Mouse (Mus musculus) skeletal muscle tissue, adult 2 months (tissue): Measurements from ENCODE around the gene Cep41.
A peak's percentile ranks its signal among the peaks of the same experiment; 100 is the strongest.

Experiments used
- DNase-seq: peaks from one replicate; pipeline ENCODE4 v3.0.0-alpha.2; 2012; ENCODE audit warnings: low read depth, low spot score

Cep41 gene

GRCm38 (mm10) chr6:30693350-30693991, at the start of gene Cep41:
Gene Cep41 (minus strand): TSS chr6:30693749.
- peak; percentile 94 for DNase-seq

GRCm38 (mm10) chr6:30739177-30739747, 45.7 kb upstream of the Cep41 start:
- DNase-seq = no peak

GRCm38 (mm10) chr6:30738464-30739006, 45.0 kb upstream of the Cep41 start:
- DNase-seq = no peak

DNA sequence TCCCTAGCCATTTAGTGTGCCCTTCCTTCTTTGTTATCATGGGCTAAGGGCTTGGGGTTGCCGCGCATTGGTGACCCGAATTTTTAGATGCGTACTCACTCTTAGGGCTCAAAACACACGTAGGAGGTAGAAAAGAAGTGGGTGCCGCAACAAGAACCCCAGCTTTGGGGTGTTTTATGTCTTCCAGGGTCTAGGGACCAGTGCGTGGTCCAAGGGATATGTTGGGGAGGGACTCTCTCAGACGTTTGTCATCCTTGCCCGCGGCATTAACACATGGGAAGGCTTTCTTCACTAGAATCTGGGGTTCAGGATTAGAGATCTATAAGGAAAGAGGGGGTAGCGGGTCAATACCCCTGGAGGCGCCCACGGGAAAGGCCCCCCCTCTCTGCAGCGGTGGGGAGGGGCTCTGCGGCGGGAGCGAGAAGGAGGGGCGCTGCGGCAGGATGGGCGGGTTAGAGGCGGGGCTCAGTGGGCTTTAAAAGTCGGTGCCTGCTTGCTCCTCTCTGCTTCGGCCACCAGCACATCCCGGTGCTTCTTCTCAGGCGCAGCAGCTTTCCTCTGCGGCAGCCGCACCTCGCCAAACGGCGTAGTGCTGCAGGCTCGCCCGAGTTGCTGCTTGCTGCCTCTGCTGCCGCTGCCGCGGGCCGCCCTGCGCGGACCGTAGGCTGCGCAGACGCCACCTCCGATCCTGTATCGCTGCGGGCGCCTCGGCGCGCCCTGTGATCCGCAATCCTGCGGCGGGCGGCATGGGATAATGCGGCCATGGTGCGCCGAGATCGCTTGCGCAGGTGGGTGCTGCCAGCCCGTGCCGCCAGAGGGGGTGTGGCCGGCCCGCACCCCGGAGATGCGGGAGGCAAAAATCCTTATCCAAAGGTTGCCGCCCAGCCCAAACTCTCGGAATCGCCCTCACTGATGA, 44.3 kb upstream of the Cep41 start:
- peak; percentile 48 for DNase-seq

- DNase-seq = peak; percentile 31
These were observed 43.5 kb upstream of the Cep41 start for GRCm38 (mm10) chr6:30736864-30737547.

- DNase-seq = no peak
These were observed 42.8 kb upstream of the Cep41 start for GRCm38 (mm10) chr6:30736372-30736762.

- DNase-seq = no peak
These were observed 42.3 kb upstream of the Cep41 start for GRCm38 (mm10) chr6:30735728-30736371.

DNA sequence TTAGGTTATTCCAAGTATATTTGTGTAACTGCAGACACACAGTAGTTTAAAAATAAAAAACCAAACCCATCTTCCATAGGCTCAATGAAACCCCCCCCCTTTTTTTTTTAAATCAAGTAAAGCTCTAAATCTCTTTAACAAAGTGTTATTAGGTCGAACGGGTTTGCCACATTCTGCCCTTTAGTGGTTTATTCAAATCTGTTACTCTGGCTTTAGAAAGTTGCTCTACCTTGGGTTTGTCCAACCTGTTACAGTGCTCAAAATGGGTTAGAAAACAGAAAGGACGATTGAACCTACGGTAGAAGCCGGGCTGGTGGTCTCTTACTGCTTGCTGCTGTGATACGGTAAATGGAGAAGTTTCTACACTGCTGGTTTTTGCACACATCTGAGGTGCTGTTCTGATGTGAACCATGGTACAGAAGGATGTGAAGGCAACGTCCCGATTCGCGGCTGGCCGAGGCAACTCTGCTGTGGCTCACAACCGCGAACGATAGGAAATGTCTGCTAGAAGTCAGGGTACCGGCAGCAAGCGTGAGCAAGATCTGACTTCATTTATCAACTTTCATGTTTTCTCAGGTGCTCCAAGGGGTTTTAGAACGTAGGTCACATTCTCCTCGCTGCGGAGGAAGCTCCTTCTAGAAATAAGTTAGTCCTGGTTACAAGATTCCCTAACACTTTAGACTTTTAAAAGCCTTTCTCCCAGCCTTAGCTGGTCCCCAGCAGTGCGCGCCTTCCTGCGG, 41.6 kb upstream of the Cep41 start:
- DNase-seq = no peak

GRCm38 (mm10) chr6:30734465-30734864, 40.9 kb upstream of the Cep41 start:
- no peak for DNase-seq

DNA sequence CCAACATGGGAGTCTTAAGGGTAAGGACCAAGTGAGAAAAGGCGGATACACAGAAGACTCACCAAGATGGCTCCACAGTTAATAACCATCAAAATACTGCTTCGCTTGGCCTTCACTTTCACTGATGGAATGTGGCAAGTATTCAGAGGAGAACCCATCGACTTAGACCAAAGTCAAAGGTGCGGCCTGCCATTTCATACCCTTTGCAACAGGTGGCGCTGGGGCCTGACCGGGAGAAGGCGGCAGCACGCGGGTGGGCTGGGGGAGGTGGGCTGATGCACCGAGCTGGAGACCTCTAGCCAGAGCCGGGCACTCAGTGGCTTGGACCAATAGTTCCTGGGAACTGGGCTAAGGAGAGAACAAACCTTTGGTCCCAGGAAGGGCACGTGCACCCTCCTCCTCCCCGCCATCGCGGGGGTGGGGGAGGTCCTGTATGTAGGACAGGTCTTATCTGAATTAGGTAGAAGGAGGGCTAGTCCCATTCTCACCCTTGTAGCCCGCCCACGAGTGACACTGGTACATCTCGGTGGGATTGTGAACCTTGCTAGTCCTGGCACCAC, 39.1 kb upstream of the Cep41 start:
- no peak for DNase-seq

- no peak for DNase-seq
These were observed 36.9 kb upstream of the Cep41 start for GRCm38 (mm10) chr6:30730301-30730971.

DNA sequence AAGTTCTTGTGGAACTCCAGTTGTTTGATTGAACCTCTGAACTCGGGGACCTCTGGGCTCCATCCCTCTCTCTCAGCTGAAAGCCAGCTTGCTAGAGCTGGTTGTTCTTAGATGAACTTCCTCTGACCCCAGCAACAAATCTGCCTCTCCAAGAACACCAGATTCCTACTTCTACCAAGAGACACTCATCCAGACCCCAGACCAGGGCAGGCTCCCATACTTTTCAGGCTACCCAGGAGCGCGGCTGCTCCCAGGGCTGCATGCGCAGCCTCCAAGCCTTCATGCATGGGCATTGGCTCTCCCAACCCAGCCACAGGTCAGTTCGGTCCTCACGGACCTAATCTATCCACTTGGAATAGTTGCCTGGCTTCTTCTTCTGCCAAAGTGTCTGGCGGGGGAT, 29.8 kb upstream of the Cep41 start, which contains the start of gene Mest:
Mest (plus strand) TSS at position 217 of the 400 bp plus-strand sequence.
- no peak for DNase-seq

DNA sequence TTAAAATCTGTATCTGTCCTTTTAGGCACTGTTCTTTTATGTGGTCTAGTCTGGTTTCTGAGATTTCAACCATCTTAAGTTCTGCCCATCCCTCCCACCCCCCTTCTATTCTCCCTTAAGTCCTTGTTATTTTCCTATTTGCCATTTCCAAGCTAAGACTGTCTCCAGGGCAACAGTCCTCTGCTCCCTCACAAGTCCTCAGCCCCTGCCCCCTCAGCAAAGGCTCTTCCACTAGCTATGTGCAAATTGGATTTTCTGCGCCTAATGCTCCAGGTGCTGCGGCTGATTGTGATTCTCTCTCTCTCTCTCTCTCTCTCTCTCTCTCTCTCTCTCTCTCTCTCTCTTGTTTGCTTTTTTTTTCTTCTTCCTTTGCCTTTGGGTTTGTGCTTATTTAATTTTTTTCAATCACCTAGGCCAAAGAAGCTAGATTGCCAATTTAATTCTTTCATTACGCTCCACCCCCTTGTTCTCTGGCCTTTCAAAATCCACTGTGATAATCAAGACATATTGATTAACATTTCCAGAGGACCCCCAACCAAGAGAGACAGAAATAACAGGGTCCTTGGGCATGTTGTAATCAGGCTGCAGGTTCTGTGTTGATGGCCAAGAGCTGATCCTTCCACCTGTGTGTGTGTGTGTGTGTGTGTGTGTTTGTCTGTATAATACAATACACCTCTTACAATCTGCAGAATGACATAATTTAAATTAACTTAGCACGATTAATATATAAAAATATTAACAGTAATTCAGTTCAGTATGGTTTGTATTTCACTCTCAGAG, 29.0 kb upstream of the Cep41 start:
- no peak for DNase-seq

DNA sequence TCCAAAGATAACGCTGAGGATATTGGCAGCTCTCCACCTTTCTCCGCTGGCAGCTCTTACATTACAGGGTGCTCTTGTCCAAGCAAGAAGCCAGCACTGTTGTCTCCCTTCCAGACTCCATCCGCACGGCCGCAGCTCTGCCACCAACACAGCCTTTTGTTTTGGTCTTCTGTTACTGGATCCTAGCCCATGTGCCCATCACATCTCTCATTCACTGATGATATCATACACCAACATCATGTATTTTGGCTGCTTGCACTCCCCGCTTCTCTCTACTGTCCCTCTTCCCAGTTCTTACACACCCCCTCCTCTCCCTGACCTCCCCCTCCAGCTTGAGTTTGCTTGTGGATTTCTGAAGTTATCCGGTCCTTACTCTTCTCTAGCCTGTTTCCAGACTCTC, 23.2 kb upstream of the Cep41 start:
- no peak for DNase-seq

- DNase-seq = no peak
These were observed 21.4 kb upstream of the Cep41 start for GRCm38 (mm10) chr6:30714891-30715471.

DNA sequence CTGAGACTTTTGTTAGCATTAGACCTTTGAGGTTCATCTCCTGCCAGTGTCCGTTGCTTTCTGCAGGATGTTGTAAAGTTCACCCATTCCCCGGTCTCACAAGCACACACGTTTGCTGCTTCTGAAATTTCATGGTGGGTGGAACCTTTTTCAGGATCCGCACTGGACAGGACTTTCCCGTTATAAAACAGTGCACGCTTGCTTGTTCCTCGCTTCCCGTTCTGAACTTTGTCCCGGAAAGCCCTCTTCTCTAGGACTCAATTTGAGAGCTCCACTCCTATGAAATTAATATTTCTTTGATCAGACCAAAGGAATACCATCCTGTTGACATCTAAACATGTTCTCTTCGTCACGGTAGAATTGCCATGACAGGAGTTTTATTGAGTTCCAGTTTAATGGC, 20.3 kb upstream of the Cep41 start:
- DNase-seq = no peak

- DNase-seq = no peak
These were observed 19.9 kb upstream of the Cep41 start for GRCm38 (mm10) chr6:30713455-30713854.

GRCm38 (mm10) chr6:30712484-30712883, 18.9 kb upstream of the Cep41 start:
- no peak for DNase-seq
